Mouse (Mus musculus): ENCODE results near the gene Pou2f3. TPM values are rescaled to one million over a fixed set of nuclear protein-coding genes. Genes with fewer than 3 reads are reported as not detected.
"Not testable (repeated sequence)": the region's sequence is repeated elsewhere in the genome, so short reads cannot be mapped to it uniquely, and the experiment has no call there.

Pou2f3 gene
- polyA plus RNA-seq, 1 experiment from 2014 or later, result 0.24 TPM

- H3K36me3 ChIP-seq (ENCODE audit: control insufficient read depth, insufficient read depth, low read length), result no peaks in the 10 kb centered on the region
- ATAC-seq, result no peak
- H3K4me3 ChIP-seq (ENCODE audit: low read length), result no peak overlapping the region
- no peaks in the 10 kb centered on the region for H3K9me3 ChIP-seq (ENCODE audit: control insufficient read depth, low read length)
- WGBS, result 69% methylated on average over 10 of the region's 10 CpGs
- H3K27me3 ChIP-seq (replicated peaks; ENCODE audit: control insufficient read depth, insufficient read depth, low read length), result no peaks in the 10 kb centered on the region
- no peak overlapping the region for H3K27ac ChIP-seq (ENCODE audit: low read length)
- no peak overlapping the region for H3K9ac ChIP-seq (ENCODE audit: low read depth, low read length)
- no peak overlapping the region for H3K4me2 ChIP-seq (ENCODE audit: low read depth, low read length)
- H3K4me1 ChIP-seq (ENCODE audit: control insufficient read depth, insufficient read depth, low read length), result no peaks in the 10 kb centered on the region
These were observed 82.9 kb downstream of the Pou2f3 start for GRCm38 (mm10) chr9:43127101-43127787.

GRCm38 (mm10) chr9:43122379-43122778 lies 87.8 kb downstream of the Pou2f3 start:
- Histone ChIP-seq H3K27me3 (replicated peaks; ENCODE audit: control insufficient read depth, insufficient read depth, low read length) (no peaks in the 10 kb centered on the region), H3K9ac (ENCODE audit: low read depth, low read length) (no peak overlapping the region), H3K9me3 (ENCODE audit: control insufficient read depth, low read length) (no peaks in the 10 kb centered on the region), H3K4me2 (ENCODE audit: low read depth, low read length) (no peak overlapping the region), H3K4me1 (ENCODE audit: control insufficient read depth, insufficient read depth, low read length) (no peaks in the 10 kb centered on the region), H3K36me3 (ENCODE audit: control insufficient read depth, insufficient read depth, low read length) (no peaks in the 10 kb centered on the region), H3K27ac (ENCODE audit: low read length) (no peak overlapping the region), H3K4me3 (ENCODE audit: low read length) (no peak overlapping the region)
- no peak for ATAC-seq
- WGBS, result 47% methylated on average over 1 of the region's 1 CpGs

GRCm38 (mm10) chr9:43121948-43122347 lies 88.2 kb downstream of the Pou2f3 start:
- H3K27ac ChIP-seq (ENCODE audit: low read length); H3K4me2 ChIP-seq (ENCODE audit: low read depth, low read length); H3K4me3 ChIP-seq (ENCODE audit: low read length); H3K36me3 ChIP-seq (ENCODE audit: control insufficient read depth, insufficient read depth, low read length); H3K27me3 ChIP-seq (replicated peaks; ENCODE audit: control insufficient read depth, insufficient read depth, low read length); H3K9ac ChIP-seq (ENCODE audit: low read depth, low read length); H3K9me3 ChIP-seq (ENCODE audit: control insufficient read depth, low read length); ATAC-seq; H3K4me1 ChIP-seq (ENCODE audit: control insufficient read depth, insufficient read depth, low read length): not testable (repeated sequence)
- WGBS, result 86% methylated on average over 2 of the region's 2 CpGs

- WGBS, result 83% methylated on average over 6 of the region's 6 CpGs
- no peak overlapping the region for H3K4me3 ChIP-seq (ENCODE audit: low read length)
- no peaks in the 10 kb centered on the region for H3K27me3 ChIP-seq (replicated peaks; ENCODE audit: control insufficient read depth, insufficient read depth, low read length)
- no peaks in the 10 kb centered on the region for H3K9me3 ChIP-seq (ENCODE audit: control insufficient read depth, low read length)
- H3K4me2 ChIP-seq (ENCODE audit: low read depth, low read length), result no peak overlapping the region
- H3K27ac ChIP-seq (ENCODE audit: low read length), result no peak overlapping the region
- no peaks in the 10 kb centered on the region for H3K36me3 ChIP-seq (ENCODE audit: control insufficient read depth, insufficient read depth, low read length)
- H3K4me1 ChIP-seq (ENCODE audit: control insufficient read depth, insufficient read depth, low read length), result peaks cover 11% of the 10 kb centered on the region
- ATAC-seq, result no peak
- H3K9ac ChIP-seq (ENCODE audit: low read depth, low read length), result no peak overlapping the region
These were observed 93.2 kb downstream of the Pou2f3 start for GRCm38 (mm10) chr9:43116997-43117336.

GRCm38 (mm10) chr9:43116134-43116996 lies 93.8 kb downstream of the Pou2f3 start, which contains the start of gene Tmem136:
Gene Tmem136 (minus strand): TSS chr9:43116570.
- Histone ChIP-seq H3K36me3 (ENCODE audit: control insufficient read depth, insufficient read depth, low read length) (no peaks in the 10 kb centered on the region), H3K4me1 (ENCODE audit: control insufficient read depth, insufficient read depth, low read length) (peaks cover 11% of the 10 kb centered on the region), H3K4me2 (ENCODE audit: low read depth, low read length) (peak within 1 kb of the TSS; percentile 93), H3K9me3 (ENCODE audit: control insufficient read depth, low read length) (no peaks in the 10 kb centered on the region), H3K27me3 (replicated peaks; ENCODE audit: control insufficient read depth, insufficient read depth, low read length) (no peaks in the 10 kb centered on the region), H3K9ac (ENCODE audit: low read depth, low read length) (peak within 1 kb of the TSS; percentile 76), H3K27ac (ENCODE audit: low read length) (no peak within 1 kb of the TSS), H3K4me3 (ENCODE audit: low read length) (peak within 1 kb of the TSS; percentile 65)
- peak; percentile 88 for ATAC-seq
- WGBS, result 5% methylated on average over 55 of the region's 55 CpGs

GRCm38 (mm10) chr9:43115431-43116133 lies 94.6 kb downstream of the Pou2f3 start:
- H3K9me3 ChIP-seq (ENCODE audit: control insufficient read depth, low read length), result no peaks in the 10 kb centered on the region
- no peak overlapping the region for H3K27ac ChIP-seq (ENCODE audit: low read length)
- no peak; the same call in 1 of the 2 replicates for ATAC-seq
- H3K4me2 ChIP-seq (ENCODE audit: low read depth, low read length), result peak overlapping the region; percentile 93
- H3K36me3 ChIP-seq (ENCODE audit: control insufficient read depth, insufficient read depth, low read length), result no peaks in the 10 kb centered on the region
- peak overlapping the region; percentile 76 for H3K9ac ChIP-seq (ENCODE audit: low read depth, low read length)
- no peaks in the 10 kb centered on the region for H3K27me3 ChIP-seq (replicated peaks; ENCODE audit: control insufficient read depth, insufficient read depth, low read length)
- WGBS, result 27% methylated on average over 12 of the region's 12 CpGs
- H3K4me1 ChIP-seq (ENCODE audit: control insufficient read depth, insufficient read depth, low read length), result peaks cover 11% of the 10 kb centered on the region
- peak overlapping the region; percentile 65 for H3K4me3 ChIP-seq (ENCODE audit: low read length)

GRCm38 (mm10) chr9:43114833-43115232 lies 95.3 kb downstream of the Pou2f3 start:
- H3K36me3 ChIP-seq (ENCODE audit: control insufficient read depth, insufficient read depth, low read length), result no peaks in the 10 kb centered on the region
- H3K4me2 ChIP-seq (ENCODE audit: low read depth, low read length), result no peak overlapping the region
- H3K9ac ChIP-seq (ENCODE audit: low read depth, low read length), result no peak overlapping the region
- peaks cover 11% of the 10 kb centered on the region for H3K4me1 ChIP-seq (ENCODE audit: control insufficient read depth, insufficient read depth, low read length)
- H3K27ac ChIP-seq (ENCODE audit: low read length), result no peak overlapping the region
- no peaks in the 10 kb centered on the region for H3K9me3 ChIP-seq (ENCODE audit: control insufficient read depth, low read length)
- ATAC-seq, result no peak
- H3K27me3 ChIP-seq (replicated peaks; ENCODE audit: control insufficient read depth, insufficient read depth, low read length), result no peaks in the 10 kb centered on the region
- no peak overlapping the region for H3K4me3 ChIP-seq (ENCODE audit: low read length)
- 59% methylated on average over 4 of the region's 4 CpGs for WGBS

GRCm38 (mm10) chr9:43110286-43110980 lies 99.7 kb downstream of the Pou2f3 start:
- 88% methylated on average over 8 of the region's 8 CpGs for WGBS
- H3K27me3 ChIP-seq (replicated peaks; ENCODE audit: control insufficient read depth, insufficient read depth, low read length), result no peaks in the 10 kb centered on the region
- H3K4me3 ChIP-seq (ENCODE audit: low read length), result no peak overlapping the region
- ATAC-seq, result no peak
- no peaks in the 10 kb centered on the region for H3K9me3 ChIP-seq (ENCODE audit: control insufficient read depth, low read length)
- H3K27ac ChIP-seq (ENCODE audit: low read length), result no peak overlapping the region
- H3K4me1 ChIP-seq (ENCODE audit: control insufficient read depth, insufficient read depth, low read length), result 0 out of 2 replicates have a peak, but pooled peaks cover 1% of the 10 kb centered on the region
- H3K9ac ChIP-seq (ENCODE audit: low read depth, low read length), result no peak overlapping the region
- H3K4me2 ChIP-seq (ENCODE audit: low read depth, low read length), result no peak overlapping the region
- no peaks in the 10 kb centered on the region for H3K36me3 ChIP-seq (ENCODE audit: control insufficient read depth, insufficient read depth, low read length)

GRCm38 (mm10) chr9:43109125-43109524 lies 101.0 kb downstream of the Pou2f3 start:
- H3K9ac ChIP-seq (ENCODE audit: low read depth, low read length), result no peak overlapping the region
- no peaks in the 10 kb centered on the region for H3K36me3 ChIP-seq (ENCODE audit: control insufficient read depth, insufficient read depth, low read length)
- H3K4me2 ChIP-seq (ENCODE audit: low read depth, low read length), result no peak overlapping the region
- H3K4me1 ChIP-seq (ENCODE audit: control insufficient read depth, insufficient read depth, low read length), result no peaks in the 10 kb centered on the region
- no peaks in the 10 kb centered on the region for H3K9me3 ChIP-seq (ENCODE audit: control insufficient read depth, low read length)
- H3K27ac ChIP-seq (ENCODE audit: low read length), result no peak overlapping the region
- no peak overlapping the region for H3K4me3 ChIP-seq (ENCODE audit: low read length)
- no peak for ATAC-seq
- WGBS, result 92% methylated on average over 7 of the region's 7 CpGs
- no peaks in the 10 kb centered on the region for H3K27me3 ChIP-seq (replicated peaks; ENCODE audit: control insufficient read depth, insufficient read depth, low read length)
